Comparison of ENCODE assay signal across 8 mouse cellular contexts in genomic region chr6:56608277-56608676, GRCm38 (mm10). TPM values are rescaled to one million over a fixed set of nuclear protein-coding genes. Genes with fewer than 3 reads are reported as not detected.
DNase-seq lines count a peak whose midpoint lies in the region; ATAC-seq and TF ChIP-seq lines count a peak whose summit lies in the region.

No protein-coding gene starts in this region.

- H3K4me1 ChIP-seq in MEL (ENCODE audit: control insufficient read depth in 1 of 2, insufficient read depth in 2 of 2, low read length in 2 of 2), result no peaks in the 10 kb centered on the region
- H3K4me1 ChIP-seq in embryonic facial prominence, embryonic 10.5 days, result no peaks in the 10 kb centered on the region
- no peaks in the 10 kb centered on the region for H3K4me1 ChIP-seq in lung, embryonic 14.5 days (ENCODE audit: insufficient read depth)

- TF ChIP-seq RAD21 in MEL (IDR thresholded peaks at IDR 0.05; ENCODE audit: low read depth, low read length), result peak; percentile 70

- H3K9me3 ChIP-seq in MEL (replicated peaks; ENCODE audit: insufficient read depth, low read length), result no peaks in the 10 kb centered on the region
- H3K9me3 ChIP-seq in embryonic facial prominence, embryonic 10.5 days, result no peaks in the 10 kb centered on the region
- no peaks in the 10 kb centered on the region for H3K9me3 ChIP-seq in lung, embryonic 14.5 days (ENCODE audit: low read depth, low read length)

- 7% methylated on average over 4 of the region's 4 CpGs for WGBS in embryonic facial prominence, embryonic 10.5 days
- 8% methylated on average over 4 of the region's 4 CpGs for whole genome bisulfite sequencing in large intestine, adult 2 months
- WGBS in lung, embryonic 14.5 days, result 4% methylated on average over 4 of the region's 4 CpGs

- H3K27me3 ChIP-seq in MEL (ENCODE audit: control insufficient read depth in 1 of 2, insufficient read depth in 2 of 2, low read length in 2 of 2), result no peaks in the 10 kb centered on the region
- H3K27me3 ChIP-seq in embryonic facial prominence, embryonic 10.5 days (replicated peaks; ENCODE audit: low read depth, poor library complexity, severe bottlenecking), result no peaks in the 10 kb centered on the region
- H3K27me3 ChIP-seq in lung, embryonic 14.5 days (ENCODE audit: insufficient read depth, low read length), result no peaks in the 10 kb centered on the region

- TF ChIP-seq POLR2A in MEL (IDR thresholded peaks at IDR 0.05; ENCODE audit: control insufficient read depth in 1 of 2, insufficient read depth in 1 of 2, low read depth in 1 of 2, low read length in 2 of 2, poor library complexity in 1 of 2), result no peak

- H3K79me2 ChIP-seq in MEL (ENCODE audit: control insufficient read depth, insufficient read depth, low read length, poor library complexity), result no peaks in the 10 kb centered on the region

- TF ChIP-seq EP300 in MEL (IDR thresholded peaks at IDR 0.05; ENCODE audit: low read depth in 1 of 2, low read length in 2 of 2), result no peak

- peak; percentile 87 for ATAC-seq in granulocyte monocyte progenitor cell, adult 5-6 weeks (replicated peaks; ENCODE audit: poor library complexity, severe bottlenecking)
- ATAC-seq in lung, embryonic 14.5 days (ENCODE audit: insufficient read depth), result no peak

- no peak overlapping the region for H3K9ac ChIP-seq in MEL (ENCODE audit: control insufficient read depth, low read depth, low read length, poor library complexity, severe bottlenecking)
- H3K9ac ChIP-seq in lung, embryonic 14.5 days, result no peak overlapping the region

- no peaks in the 10 kb centered on the region for H3K36me3 ChIP-seq in MEL (ENCODE audit: control insufficient read depth in 1 of 2, insufficient read depth in 2 of 2, low read length in 2 of 2)
- no peaks in the 10 kb centered on the region for H3K36me3 ChIP-seq in embryonic facial prominence, embryonic 10.5 days (replicated peaks)
- no peaks in the 10 kb centered on the region for H3K36me3 ChIP-seq in lung, embryonic 14.5 days (ENCODE audit: insufficient read depth)

- no peak overlapping the region for H3K4me2 ChIP-seq in lung, embryonic 14.5 days

- no peak overlapping the region for H3K27ac ChIP-seq in MEL (ENCODE audit: control insufficient read depth, low read depth, low read length)
- no peak overlapping the region for H3K27ac ChIP-seq in embryonic facial prominence, embryonic 10.5 days (replicated peaks)
- H3K27ac ChIP-seq in lung, embryonic 14.5 days (ENCODE audit: low read depth), result no peak overlapping the region

- H3K4me3 ChIP-seq in MEL (ENCODE audit: control insufficient read depth in 1 of 2, insufficient read depth in 1 of 2, low read depth in 2 of 2, low read length in 2 of 2), result no peak overlapping the region
- no peak overlapping the region for H3K4me3 ChIP-seq in embryonic facial prominence, embryonic 10.5 days
- H3K4me3 ChIP-seq in lung, embryonic 14.5 days (ENCODE audit: low read depth, low read length), result no peak overlapping the region

- TF ChIP-seq CTCF in MEL (IDR thresholded peaks at IDR 0.05 in 2 of 3, conservative IDR thresholded peaks at IDR 0.05 in 1 of 3; ENCODE audit: control insufficient read depth in 1 of 3, insufficient read depth in 1 of 3, low read depth in 2 of 3, low read length in 3 of 3, poor library complexity in 1 of 3, severe bottlenecking in 1 of 3), result peak; percentile 66 to 82 (median 81)
- peak; percentile 86 for TF ChIP-seq CTCF in lung, embryonic 14.5 days (IDR thresholded peaks at IDR 0.05; ENCODE audit: low read depth)

- peak; percentile 62 for DNase-seq in MEL (ENCODE audit: low read depth, low spot score)
- peak; percentile 48 for DNase-seq in adrenal gland, postnatal 25 days
- peak; percentile 72 for DNase-seq in embryonic facial prominence, embryonic 10.5 days (ENCODE audit: low spot score)
- DNase-seq in large intestine, adult 2 months (ENCODE audit: low read depth, low spot score), result peak; percentile 25
- peak; percentile 88 for DNase-seq in lung, embryonic 14.5 days
- peak; percentile 75 for DNase-seq in retina, postnatal 7 days (ENCODE audit: low read depth, low spot score)
- DNase-seq in yolk sac, embryonic 10.5 days (ENCODE audit: low spot score), result peak; percentile 40

TF ChIP-seq in MEL, 35 proteins besides CTCF, POLR2A, EP300 and RAD21:
- TF ChIP-seq TBP (IDR thresholded peaks at IDR 0.05; ENCODE audit: low read depth, low read length) (no peak), SMC3 (IDR thresholded peaks at IDR 0.05; ENCODE audit: low read depth, low read length) (peak; percentile 74), ZC3H11A (IDR thresholded peaks at IDR 0.05; ENCODE audit: low read depth, low read length) (peak; percentile 48), KAT2A (conservative IDR thresholded peaks at IDR 0.05; ENCODE audit: low read depth, low read length) (no peak)

RNA-seq across cellular contexts. Expression of gene Pde1c, which starts 39.4 kb away (rescaled TPM):
- total RNA-seq in MEL (2012; rRNA removed), result not detected in 2 replicates
- not detected for polyA plus RNA-seq in MEL (2012; ENCODE audit: insufficient read depth in 1 of 2, insufficient read length in 2 of 2, low read depth in 1 of 2, low replicate concordance in 2 of 2, missing spikeins in 1 of 2)
- total RNA-seq in adrenal gland, postnatal 25 days (2021), result 0.18 TPM in 1 of 2 replicates, not detected in the other
- 2.7 and 3.5 TPM in 2 replicates for polyA plus RNA-seq in embryonic facial prominence, embryonic 10.5 days (2016; fragmentation: Nextera tagmentation; extraction: Ambion mirVana)
- total RNA-seq in granulocyte monocyte progenitor cell, adult 5-6 weeks (2014; fragmentation: Nextera tagmentation), result 0.41 and 0.92 TPM in 2 replicates
- total RNA-seq in granulocyte monocyte progenitor cell, adult 5-6 weeks (2017), result 0.22 and 0.36 TPM in 2 replicates
- polyA plus RNA-seq in large intestine, adult 2 months (2012; rRNA removed), result 0.36 and 0.80 TPM in 2 replicates
- polyA plus RNA-seq in lung, embryonic 14.5 days (2014; fragmentation: Nextera tagmentation; extraction: Ambion mirVana), result 0.92 and 1.2 TPM in 2 replicates

Comparison
In these comparisons a context has a peak if more than half of its experiments do, and no peak if none do; other contexts are left out.
1. DNase-seq: peak in every context shown above with its lines; median percentile 88 in lung, embryonic 14.5 days; 75 in retina, postnatal 7 days; 72 in embryonic facial prominence, embryonic 10.5 days; 62 in MEL; 48 in adrenal gland, postnatal 25 days; 40 in yolk sac, embryonic 10.5 days; 25 in large intestine, adult 2 months.